Mouse (Mus musculus) brain, embryonic 14.5 days (tissue): ENCODE results near the gene Dysf. TPM values are rescaled to one million over a fixed set of nuclear protein-coding genes. Genes with fewer than 3 reads are reported as not detected.
"Not testable (repeated sequence)": the region's sequence is repeated elsewhere in the genome, so short reads cannot be mapped to it uniquely, and the experiment has no call there.

Experiments
- DNase-seq: peaks from one replicate; pipeline ENCODE4 v3.0.0-alpha.2; 2011; ENCODE audit warnings: low read depth
- CTCF ChIP-seq: fragments of 200-500 bp; IDR thresholded peaks from 2 replicates; pipeline ENCODE4 v1.5.1; 2012; ENCODE audit warnings: inconsistent platforms, mild to moderate bottlenecking, moderate library complexity, borderline replicate concordance; ENCODE audit not compliant: insufficient read depth, insufficient read length; ENCODE audit errors: extremely low read depth
- POLR2A ChIP-seq: fragments of 200-500 bp; IDR thresholded peaks from 2 replicates; pipeline ENCODE4 v1.6.1; 2012; ENCODE audit warnings: mild to moderate bottlenecking, inconsistent platforms, borderline replicate concordance; ENCODE audit not compliant: poor library complexity, insufficient read depth, insufficient read length, severe bottlenecking; ENCODE audit errors: extremely low read depth
- polyA plus RNA-seq: library from polyadenylated mRNA; depleted of rRNA; stranded (reverse); fragments of >200 nt; gene quantifications from 2 replicates; pipeline ENCODE4 v1.2.3, GENCODE M21; 2012

Gene Dysf
- polyA plus RNA-seq, 1 experiment: 3.9 TPM

DNA sequence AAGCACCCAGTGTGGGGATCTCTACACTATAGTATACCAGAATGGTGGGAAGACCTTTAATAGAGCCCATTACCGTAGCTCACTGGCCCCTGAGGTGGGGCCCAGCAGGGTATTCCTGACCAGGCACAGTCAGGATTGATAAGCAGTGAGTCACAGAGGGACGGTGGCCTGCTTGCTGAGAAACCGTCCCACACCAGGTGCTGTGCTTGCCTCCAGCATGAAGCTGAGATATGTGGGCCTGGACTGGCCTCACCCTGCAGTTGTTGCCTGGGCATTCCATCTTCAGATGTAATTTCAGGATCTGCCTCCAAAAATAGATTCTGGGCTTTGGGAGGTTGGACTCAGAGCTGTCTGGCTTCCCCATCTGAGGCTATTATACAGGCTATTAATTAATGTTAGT is 13.6 kb downstream of the Dysf start:
- DNase-seq: no peak
- TF ChIP-seq POLR2A: no peak
- TF ChIP-seq CTCF: no peak

- DNase-seq: no peak
- TF ChIP-seq CTCF (no peak), POLR2A (no peak)
These were observed 17.2 kb downstream of the Dysf start for GRCm38 (mm10) chr6:84025636-84026035.

DNA sequence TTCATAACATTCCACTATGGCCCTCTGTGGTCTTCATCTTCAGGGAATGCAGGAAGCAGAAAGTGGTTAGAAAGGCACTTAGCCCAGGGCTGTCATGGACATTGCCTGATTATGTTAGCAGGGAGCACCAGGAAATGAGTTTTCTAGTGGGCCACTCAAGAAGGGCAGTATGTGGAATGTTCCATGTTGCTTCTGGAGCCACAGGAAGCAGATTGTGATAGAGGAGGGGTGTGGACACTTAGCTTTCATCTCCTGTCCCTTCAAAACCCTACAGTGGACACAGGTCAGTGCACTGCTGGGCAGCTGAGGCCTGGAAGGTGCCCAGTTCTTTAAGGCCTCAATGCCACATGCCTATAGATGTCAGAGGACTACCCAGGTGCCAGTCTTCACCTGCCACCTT is 20.4 kb downstream of the Dysf start:
- no peak for TF ChIP-seq POLR2A
- no peak for TF ChIP-seq CTCF
- no peak for DNase-seq

GRCm38 (mm10) chr6:84029775-84030174 is 21.4 kb downstream of the Dysf start:
- TF ChIP-seq CTCF: no peak
- no peak for TF ChIP-seq POLR2A
- no peak for DNase-seq

- DNase-seq: not testable (repeated sequence)
These were observed 24.1 kb downstream of the Dysf start for GRCm38 (mm10) chr6:84032516-84032915.

GRCm38 (mm10) chr6:84043251-84043940 is 35.0 kb downstream of the Dysf start:
- no peak for DNase-seq
- no peak for TF ChIP-seq POLR2A
- no peak for TF ChIP-seq CTCF

DNA sequence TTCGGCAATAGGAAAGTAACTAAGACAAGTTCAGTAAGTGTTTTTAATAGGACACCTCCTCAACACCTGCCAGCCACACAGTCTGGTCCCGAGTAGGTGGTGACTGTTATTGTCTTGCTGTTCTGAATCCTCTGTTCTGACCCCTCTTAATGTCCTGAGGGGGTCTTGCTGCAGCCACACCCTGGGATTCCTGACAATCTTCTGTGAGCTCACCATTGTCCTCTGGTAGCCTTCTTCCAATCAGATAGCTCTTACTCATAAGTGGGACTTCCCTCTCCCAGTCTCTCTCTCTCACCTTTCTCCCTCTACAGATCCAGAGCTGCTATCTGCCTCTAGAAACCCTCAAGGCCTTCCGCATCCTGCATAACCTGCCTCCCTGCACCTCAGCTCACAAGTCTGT is 36.3 kb downstream of the Dysf start:
- DNase-seq: no peak
- TF ChIP-seq CTCF: no peak
- TF ChIP-seq POLR2A: no peak

DNA sequence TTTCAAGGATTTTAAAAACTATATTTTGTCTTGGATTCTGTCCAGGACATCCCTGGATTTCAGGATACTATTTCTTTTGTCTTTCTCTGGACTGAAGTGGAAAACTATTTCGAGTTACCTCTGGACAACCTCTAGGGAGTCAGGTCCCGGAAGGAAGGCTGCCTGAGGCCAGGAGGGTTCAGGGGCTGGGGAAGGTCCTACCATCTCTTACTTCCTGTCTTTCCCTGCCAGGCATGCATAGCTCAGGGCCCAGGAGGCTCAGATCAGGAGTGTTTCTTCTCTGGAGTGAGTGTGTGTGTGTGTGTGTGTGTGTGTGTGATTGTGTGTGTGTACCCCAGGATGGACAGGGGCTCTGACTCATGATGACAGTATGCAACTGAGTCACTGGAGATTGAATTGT is 40.5 kb downstream of the Dysf start:
- no peak for DNase-seq
- no peak for TF ChIP-seq CTCF
- no peak for TF ChIP-seq POLR2A

DNA sequence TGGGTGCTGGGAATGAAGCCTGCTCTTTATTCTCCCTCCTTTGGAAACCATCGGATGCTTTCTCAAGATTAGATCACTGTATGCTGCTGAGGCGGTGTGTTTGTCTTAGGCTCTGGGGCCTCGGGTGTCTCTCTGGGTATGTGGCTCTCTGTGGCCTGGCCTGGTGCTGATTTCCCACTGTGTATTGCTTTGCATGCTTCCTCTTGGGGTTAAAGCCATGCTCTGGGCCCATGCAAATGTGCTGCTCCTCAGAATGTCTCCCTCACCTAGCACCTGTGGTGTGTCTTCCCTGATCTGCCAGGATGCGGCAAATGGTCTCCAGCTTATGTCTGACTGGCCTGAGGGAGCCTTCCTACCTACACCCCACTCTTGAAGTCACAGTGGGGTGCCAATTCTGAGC is 41.8 kb downstream of the Dysf start:
- DNase-seq: no peak
- TF ChIP-seq CTCF: no peak
- no peak for TF ChIP-seq POLR2A

GRCm38 (mm10) chr6:84051032-84051431 is 42.6 kb downstream of the Dysf start:
- no peak for TF ChIP-seq CTCF
- TF ChIP-seq POLR2A: no peak
- DNase-seq: no peak

GRCm38 (mm10) chr6:84053874-84054530 is 45.6 kb downstream of the Dysf start:
- no peak for TF ChIP-seq POLR2A
- TF ChIP-seq CTCF: no peak
- no peak for DNase-seq

DNA sequence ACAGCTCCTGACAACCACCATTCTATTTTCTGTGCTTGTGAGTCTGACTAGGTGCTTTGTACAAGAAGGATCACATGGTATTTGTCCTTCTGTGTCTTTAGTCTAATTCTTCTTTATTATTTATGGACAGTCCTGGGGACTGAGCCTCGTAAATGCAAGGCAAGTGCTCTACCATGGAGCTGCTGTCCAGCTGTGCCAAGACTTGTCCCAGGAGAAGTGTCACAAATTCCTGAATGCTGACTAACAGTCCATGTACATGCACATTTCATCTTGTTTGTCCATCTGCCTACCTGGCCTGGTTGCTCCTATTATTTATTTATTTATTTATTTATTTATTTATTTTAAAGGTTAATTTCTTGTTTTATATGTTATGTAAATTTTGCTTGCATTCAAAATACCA is 47.2 kb downstream of the Dysf start:
- no peak for DNase-seq
- TF ChIP-seq POLR2A: no peak
- TF ChIP-seq CTCF: no peak

DNA sequence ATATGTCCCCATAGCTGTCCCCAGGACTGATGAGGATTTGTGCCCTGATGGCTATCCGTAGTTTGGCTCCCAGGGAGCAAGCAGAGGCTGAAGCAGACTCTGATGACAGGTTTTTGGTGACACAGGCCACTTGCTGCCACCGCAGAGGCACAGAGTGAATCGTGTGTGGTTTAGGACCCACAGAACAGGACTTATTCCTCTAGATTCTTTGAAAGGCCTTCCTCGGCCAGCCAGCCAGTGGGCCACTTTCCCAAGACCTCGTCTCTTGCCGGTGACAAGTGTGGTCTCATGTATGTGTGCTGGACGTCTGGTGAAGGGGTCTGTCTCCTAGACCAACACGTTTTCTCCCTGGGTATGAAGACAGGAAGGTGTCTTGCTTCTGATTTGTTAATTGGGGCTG is 48.8 kb downstream of the Dysf start:
- DNase-seq: no peak
- no peak for TF ChIP-seq CTCF
- no peak for TF ChIP-seq POLR2A

GRCm38 (mm10) chr6:84058671-84059141 is 50.3 kb downstream of the Dysf start:
- TF ChIP-seq CTCF (no peak), POLR2A (no peak)
- peak; percentile 17 for DNase-seq
